Mouse (Mus musculus) right cerebral cortex, postnatal 10 days (tissue): ENCODE measurements around the gene Cyren.
A peak's percentile ranks its signal among the peaks of the same experiment; 100 is the strongest.

ENCODE experiments used
- DNase-seq, 2 experiments: peaks; one replicate each; pipeline ENCODE4 v3.0.0; 2021; ENCODE audit warnings: low spot score in 2 of 2

Gene Cyren

GRCm38 (mm10) chr6:34877509-34878321 lies at the start of gene Cyren:
Cyren (minus strand) TSS chr6:34878060.
- peak; percentile 93 to 94 for DNase-seq

DNA sequence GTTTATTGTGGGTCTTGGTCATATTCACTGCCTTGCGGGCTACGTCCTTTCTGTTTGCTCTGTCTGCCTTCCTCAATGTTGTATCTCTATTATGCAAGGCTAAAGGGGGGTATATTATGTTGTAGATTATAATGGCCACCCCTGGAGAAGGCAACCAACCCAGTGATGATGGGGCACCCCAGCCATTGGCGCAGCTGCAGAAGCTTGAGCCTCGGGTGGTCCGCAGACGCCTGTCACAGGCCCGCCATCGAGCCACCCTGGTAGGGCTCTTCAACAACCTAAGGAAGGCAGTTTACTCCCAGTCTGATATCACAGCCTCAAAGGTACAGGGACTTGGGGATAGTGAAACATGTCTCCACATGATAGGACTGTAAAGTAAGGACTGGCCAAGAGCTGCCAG lies 49.7 kb upstream of the Cyren start:
- DNase-seq: no peak

DNA sequence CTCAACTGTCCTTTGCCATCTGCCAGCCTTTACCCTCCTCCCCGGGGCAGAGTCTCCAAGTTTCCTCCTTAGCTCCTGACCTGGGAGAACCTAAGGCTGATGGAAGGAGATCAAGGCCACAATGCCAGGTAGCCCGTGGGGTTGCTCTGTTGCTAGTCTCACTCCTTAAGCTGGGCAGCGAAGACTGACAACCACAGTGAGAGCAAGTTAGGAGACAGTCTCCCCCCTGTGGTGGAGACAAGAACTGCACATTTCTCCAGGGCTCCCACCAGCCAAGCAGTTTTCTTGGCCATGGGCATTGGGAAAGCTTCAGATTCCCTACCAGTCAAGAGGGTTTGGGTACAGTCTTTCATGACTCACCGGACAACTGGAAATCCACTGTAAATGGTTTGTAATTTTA lies 49.3 kb upstream of the Cyren start:
- DNase-seq: peak; percentile 54 to 70

GRCm38 (mm10) chr6:34921941-34922340 lies 44.1 kb upstream of the Cyren start:
- peak in 1 of 2 experiments; percentile 37 for DNase-seq

DNA sequence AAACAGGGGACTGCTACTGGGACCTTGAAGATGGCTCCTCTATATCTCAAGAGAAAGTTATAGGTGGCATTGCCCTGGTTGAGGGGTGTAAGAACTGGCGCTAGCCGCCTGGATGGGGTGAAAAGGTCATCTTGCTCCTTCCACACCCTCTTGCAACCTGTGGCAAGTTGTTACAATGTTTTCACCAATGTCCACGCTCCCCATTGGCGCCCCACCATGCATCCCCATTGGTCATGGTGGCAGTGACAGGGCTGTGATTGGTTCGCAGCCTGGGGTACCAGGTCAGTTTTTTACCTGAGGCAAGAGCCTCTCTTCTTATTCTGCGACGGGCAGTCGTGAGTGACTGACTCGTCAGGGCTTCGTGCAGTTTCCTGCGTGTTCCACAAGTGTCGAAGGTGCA lies 42.8 kb upstream of the Cyren start:
- no peak for DNase-seq

- DNase-seq: no peak
These were observed 42.1 kb upstream of the Cyren start, which contains the start of gene Stra8 for GRCm38 (mm10) chr6:34919956-34920355. Stra8 (plus strand) TSS chr6:34920163.

- DNase-seq: no peak
These were observed 41.3 kb upstream of the Cyren start for GRCm38 (mm10) chr6:34919146-34919545.

GRCm38 (mm10) chr6:34914462-34914861 lies 36.6 kb upstream of the Cyren start:
- no peak for DNase-seq

DNA sequence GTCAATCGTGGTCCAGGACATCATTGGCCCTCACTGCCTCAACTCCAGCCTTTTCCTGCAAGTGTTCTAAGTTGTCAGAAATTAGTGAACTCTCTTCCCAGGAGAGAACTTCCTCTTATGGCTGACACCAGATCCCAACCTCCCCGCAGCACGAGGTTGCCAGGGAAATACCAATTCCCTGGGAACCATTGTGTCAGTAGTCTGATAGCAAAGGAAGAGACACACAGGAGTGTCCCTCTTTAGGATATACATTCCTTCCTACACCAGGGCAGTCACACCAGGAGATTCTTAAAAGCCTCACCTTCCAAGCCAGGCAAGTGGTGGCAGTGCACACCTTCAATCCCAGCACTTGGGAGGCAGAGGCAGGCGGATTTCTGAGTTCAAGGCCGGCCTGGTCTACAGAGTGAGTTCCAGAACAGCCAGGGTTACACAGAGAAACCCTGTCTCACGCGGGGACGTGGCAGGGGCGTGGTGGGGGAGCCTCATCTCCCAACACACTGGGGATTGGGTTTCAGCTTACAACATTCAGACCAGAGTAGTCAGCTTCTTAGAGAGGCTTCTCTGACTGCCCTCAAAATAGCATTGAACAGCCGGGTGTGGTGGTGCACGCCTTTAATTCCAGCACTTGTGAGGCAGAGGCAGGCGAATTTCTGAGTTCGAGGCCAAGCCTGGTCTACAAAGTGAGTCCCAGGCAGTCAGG lies 35.6 kb upstream of the Cyren start:
- no peak for DNase-seq

DNA sequence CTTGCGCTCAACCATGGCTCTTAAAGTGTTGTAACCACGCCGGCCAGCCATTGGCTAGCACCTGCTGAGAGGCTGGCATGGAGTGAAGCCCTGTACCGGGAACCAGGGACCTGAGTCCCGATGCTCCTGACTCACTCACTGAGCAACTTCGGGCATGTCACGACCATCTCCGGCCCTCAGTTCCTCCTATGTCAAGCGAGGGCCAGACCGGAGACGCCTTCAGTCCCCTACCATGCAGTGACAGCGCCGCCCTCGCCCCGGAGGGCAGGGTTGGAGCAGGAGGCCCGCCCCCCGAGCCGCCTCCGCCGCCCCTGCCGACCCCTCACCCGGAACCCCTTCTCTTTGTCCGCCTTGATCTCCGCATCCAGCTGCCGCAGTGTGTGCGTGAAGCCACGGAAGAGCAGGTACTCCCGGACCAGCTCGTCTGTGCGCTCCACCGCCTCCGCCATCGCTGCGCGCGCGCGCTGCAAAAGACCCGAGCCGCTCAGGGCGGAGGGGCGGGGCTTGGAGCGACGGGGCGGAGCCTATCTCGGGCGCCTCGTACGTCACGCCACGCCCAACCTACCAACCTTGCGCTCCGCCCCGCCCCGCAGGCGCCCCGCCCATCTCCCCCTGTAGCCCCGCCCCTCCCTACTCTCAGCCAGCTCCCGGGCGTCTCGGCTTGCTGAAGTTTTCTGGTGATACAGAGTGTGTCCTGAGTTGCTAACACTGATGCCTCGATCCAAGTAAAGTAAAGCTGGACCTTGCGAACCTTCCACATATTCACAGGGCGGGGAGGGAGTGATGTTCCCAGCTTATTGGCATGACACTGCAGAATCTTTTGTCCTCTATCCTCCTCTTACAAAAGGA lies 32.7 kb upstream of the Cyren start, which contains the start of gene Wdr91:
TSS of gene Wdr91 (minus strand) at position 506 of the 849 bp plus-strand sequence.
- DNase-seq: peak; percentile 93 to 95

- no peak for DNase-seq
These were observed 31.9 kb upstream of the Cyren start for GRCm38 (mm10) chr6:34909631-34910345.

DNA sequence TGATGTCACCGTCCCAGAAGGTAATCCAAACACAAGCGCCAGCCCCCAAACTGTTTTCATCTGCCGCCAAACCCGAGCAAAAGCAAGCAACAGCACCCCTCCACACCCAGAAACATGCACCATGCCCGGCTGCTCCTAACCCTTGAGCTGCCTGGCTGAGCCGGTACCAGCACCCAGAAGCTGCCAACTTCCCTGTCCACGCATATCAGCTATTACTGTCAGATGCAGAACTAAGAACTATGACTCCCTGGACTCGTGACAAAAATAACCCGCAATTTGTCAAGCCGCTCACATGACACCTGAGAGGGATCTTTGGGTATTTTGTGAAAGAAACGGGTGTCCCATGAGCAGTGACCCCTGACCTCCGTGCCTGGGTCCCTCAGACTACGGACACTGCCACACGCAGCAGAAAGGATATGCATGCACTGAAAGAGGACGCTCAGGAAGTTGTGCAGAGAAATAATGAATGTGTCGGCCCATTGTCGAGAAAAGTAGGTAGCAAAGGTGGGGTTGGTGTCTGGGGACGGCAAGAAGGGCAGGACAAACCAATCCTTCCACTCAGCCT lies 29.9 kb upstream of the Cyren start:
- no peak for DNase-seq

DNA sequence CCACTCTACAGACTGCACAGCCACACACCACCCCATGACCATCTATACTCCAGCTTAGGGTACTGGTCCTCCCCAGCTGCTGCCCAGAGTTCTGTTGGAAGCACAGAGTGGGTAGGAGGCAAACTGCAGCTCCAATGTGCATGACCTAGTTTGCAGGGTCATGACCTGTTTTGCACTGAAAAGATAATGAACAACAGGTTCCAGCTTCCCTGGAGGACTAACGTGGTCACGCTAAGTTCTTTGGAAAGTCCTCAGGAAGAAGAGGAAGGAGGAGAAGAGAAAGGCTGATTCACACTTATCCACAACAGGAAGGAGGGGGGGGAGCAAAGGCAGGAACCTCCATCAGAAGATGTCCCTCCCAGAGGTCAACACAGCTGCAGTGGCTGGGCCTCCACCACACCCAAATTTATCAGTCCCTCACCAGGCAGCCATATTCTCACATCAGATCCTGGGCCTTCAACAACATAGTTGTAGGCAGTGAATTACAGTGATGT lies 29.3 kb upstream of the Cyren start:
- DNase-seq: no peak

DNA sequence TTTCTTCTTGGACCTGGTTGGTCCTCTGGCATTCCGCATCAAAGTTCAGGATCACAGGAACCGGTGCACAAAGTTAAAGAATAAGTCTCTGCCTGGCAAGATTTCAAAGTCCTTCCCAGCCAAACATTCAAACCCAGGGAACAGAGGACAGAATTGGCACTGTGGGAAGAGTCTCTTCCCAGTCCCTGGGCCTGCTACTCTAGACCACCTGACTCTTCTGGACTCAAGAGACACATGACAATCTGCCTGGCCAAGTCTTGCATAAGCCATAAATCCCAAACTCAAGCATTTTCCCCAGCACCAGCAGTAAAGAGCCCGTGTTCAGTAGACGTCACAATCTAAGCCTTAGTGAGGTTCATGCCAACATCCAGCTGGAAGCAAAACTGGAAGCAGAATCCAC lies 28.8 kb upstream of the Cyren start:
- DNase-seq: peak; percentile 35 to 50

DNA sequence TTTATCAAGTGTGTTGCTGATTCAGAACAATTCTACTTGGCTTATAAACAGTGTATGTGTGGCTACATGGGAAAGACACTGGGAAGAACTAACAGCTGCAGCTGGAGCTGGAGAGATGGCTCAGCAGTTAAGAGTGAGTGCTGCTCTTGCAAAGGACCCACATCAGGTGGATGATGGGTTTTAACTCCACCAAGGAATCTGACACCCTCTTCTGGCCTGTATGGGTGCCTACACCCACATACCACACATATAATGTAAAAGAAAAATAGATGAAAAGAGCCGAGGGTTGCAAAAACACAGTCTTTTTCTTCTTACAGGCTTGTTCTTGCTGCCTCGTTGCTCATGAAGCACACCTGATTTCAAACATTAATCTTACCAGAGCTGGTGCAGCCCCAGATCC lies 28.3 kb upstream of the Cyren start:
- DNase-seq: no peak

DNA sequence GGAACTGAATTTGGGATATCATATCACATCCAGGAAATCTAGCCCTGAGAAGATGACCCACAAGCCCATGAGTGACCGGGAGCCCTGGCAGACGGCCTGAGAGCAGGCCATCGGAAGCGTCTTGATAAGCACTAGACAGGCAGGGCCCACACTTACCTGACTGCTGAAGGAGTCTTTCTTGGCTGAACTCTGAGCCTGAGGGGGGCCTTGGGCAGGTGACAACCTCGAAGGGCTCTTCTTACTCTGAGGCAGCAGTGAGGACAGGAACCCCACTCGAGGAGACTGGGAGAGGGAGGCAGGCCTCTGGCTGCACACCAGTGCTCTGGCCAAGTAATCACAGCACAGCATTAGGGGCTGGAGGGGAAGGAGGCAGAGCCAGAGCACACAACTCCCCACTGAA lies 26.5 kb upstream of the Cyren start:
- DNase-seq: no peak

DNA sequence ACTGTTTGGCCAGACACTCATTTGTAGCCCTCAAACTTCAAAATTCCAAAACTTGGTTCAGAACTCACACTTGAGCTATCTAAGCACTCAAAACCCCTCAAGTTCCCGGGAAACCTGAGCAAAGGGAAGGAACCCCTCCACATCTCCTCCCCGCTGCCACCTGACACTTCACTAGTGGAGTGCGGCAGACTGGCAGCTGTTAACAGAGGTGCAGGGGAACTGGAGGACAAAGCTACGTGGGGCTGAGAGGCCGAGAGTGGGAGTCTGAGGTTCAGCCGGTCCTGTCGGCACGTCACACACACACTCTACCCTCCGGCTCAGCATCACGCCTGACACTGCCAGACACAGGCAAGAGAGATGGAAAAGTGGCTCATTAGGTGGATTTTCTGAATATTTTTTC lies 26.0 kb upstream of the Cyren start:
- DNase-seq: no peak

- no peak for DNase-seq
These were observed 25.6 kb upstream of the Cyren start for GRCm38 (mm10) chr6:34903441-34903840.

GRCm38 (mm10) chr6:34902578-34902977 lies 24.7 kb upstream of the Cyren start:
- DNase-seq: no peak

GRCm38 (mm10) chr6:34901911-34902444 lies 24.1 kb upstream of the Cyren start:
- no peak for DNase-seq

GRCm38 (mm10) chr6:34900990-34901389 lies 23.1 kb upstream of the Cyren start:
- no peak for DNase-seq
